Mouse (Mus musculus): ENCODE measurements around the gene Tnfrsf25.

DNA sequence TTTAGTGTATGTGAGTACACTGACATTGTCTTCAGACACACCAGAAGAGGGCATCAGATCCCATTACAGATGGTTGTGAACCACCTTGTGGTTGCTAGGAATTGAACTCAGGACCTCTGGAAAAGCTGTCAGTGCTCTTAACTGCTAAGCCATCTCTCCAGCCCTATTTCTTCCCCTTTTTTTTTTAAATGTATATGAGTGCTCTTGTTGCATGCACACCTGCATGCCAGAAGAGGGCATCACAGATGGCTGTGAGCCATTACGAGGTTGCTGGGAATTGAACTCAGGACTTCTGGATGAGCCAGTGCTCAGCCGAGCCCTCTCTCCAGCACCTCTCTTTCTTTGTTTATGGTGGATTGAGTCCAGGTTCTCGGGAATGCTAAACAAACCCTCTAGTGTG, 6.2 kb upstream of the Tnfrsf25 start:
- TF ChIP-seq GABPA (IDR thresholded peaks at IDR 0.05; ENCODE audit: insufficient replicate concordance, low read depth, low read length) (no peak), CHD1 (IDR thresholded peaks at IDR 0.05; ENCODE audit: low read depth, low read length) (no peak), CTCF (conservative IDR thresholded peaks at IDR 0.05 in 1 of 2, IDR thresholded peaks at IDR 0.05 in 1 of 2; ENCODE audit: low read depth in 2 of 2, low read length in 2 of 2) (peak in 1 of 2 experiments; percentile 18; a peak in 2 of 4 replicates), SIN3A (IDR thresholded peaks at IDR 0.05; ENCODE audit: low read length) (no peak), POLR2A (IDR thresholded peaks at IDR 0.05; ENCODE audit: low read depth, low read length) (no peak), ZNF384 (IDR thresholded peaks at IDR 0.05; ENCODE audit: low read depth, low read length) (peak; percentile 22; the same call in 1 of the 2 replicates), USF1 (IDR thresholded peaks at IDR 0.05; ENCODE audit: low read depth, low read length) (no peak), NELFE (IDR thresholded peaks at IDR 0.05; ENCODE audit: low read depth, low read length) (no peak), E2F4 (IDR thresholded peaks at IDR 0.05; ENCODE audit: insufficient replicate concordance, low read depth, low read length) (no peak), EP300 (IDR thresholded peaks at IDR 0.05; ENCODE audit: low read length) (no peak), JUND (conservative IDR thresholded peaks at IDR 0.05; ENCODE audit: low read depth, low read length) (no peak), ETS1 (conservative IDR thresholded peaks at IDR 0.05; ENCODE audit: low read depth, low read length) (no peak), MAX (IDR thresholded peaks at IDR 0.05; ENCODE audit: low read length) (no peak), NRF1 (IDR thresholded peaks at IDR 0.05; ENCODE audit: low read depth, low read length) (no peak)
